Mouse (Mus musculus): ENCODE results near the gene Slc37a4. TPM values are rescaled to one million over a fixed set of nuclear protein-coding genes. Genes with fewer than 3 reads are reported as not detected.
"Not testable (repeated sequence)": the region's sequence is repeated elsewhere in the genome, so short reads cannot be mapped to it uniquely, and the experiment has no call there.

The Slc37a4 gene
- polyA plus RNA-seq, 1 experiment from 2014 or later, result 41.6 TPM

DNA sequence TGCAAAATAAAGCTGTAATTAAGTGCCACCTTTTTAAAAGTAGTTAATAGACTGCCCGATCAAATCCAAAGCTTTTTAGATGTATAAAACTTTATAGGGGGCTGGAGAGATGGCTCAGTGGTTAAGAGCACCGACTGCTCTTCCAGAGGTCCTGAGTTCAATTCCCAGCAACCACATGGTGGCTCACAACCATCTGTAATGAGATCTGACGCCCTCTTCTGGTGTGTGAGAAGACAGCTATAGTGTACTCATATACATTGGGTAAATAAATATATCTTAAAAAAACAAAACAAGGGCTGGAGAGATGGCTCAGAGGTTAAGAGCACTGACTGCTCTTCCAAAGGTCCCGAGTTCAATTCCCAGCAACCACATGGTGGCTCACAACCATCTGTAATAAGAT lies 34.7 kb upstream of the Slc37a4 start:
- not testable (repeated sequence) for H3K9me3 ChIP-seq (ENCODE audit: control insufficient read depth, low read length); H3K27me3 ChIP-seq (replicated peaks; ENCODE audit: control insufficient read depth, insufficient read depth, low read length); H3K36me3 ChIP-seq (ENCODE audit: control insufficient read depth, insufficient read depth); H3K4me1 ChIP-seq (replicated peaks; ENCODE audit: control insufficient read depth, insufficient read depth, low read length)
- Histone ChIP-seq H3K27ac (ENCODE audit: low read length) (peak overlapping the region; percentile 78), H3K4me3 (replicated peaks; ENCODE audit: low read length) (peak overlapping the region; percentile 76), H3K4me2 (ENCODE audit: low read length) (peak overlapping the region; percentile 57), H3K9ac (replicated peaks; ENCODE audit: low read depth, low read length) (peak overlapping the region; percentile 49; the same call in 1 of the 2 replicates)
- WGBS, result 50% methylated on average over 4 of the region's 4 CpGs
- ATAC-seq, result peak; percentile 32

DNA sequence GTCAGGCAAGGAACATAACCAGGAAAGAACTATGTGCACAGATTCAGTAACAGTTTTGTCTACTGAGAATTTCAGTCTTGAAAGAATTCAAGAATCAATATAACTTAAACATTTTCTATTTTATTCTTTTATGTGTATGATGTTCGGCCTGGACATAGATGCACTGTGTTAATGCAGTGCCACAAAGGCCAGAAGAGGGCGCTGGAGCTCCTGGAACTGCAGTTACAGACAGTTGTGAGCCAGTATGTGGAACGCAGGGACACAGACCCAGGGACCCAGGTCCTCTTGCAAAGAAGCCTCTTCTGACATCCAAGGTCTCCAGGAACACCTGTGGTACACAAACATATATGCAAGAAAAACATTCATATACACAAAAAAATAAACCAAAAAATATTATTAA lies 32.2 kb upstream of the Slc37a4 start:
- no peak overlapping the region for H3K4me2 ChIP-seq (ENCODE audit: low read length)
- 57% methylated on average over 3 of the region's 3 CpGs for WGBS
- no peak overlapping the region for H3K4me3 ChIP-seq (replicated peaks; ENCODE audit: low read length)
- peaks cover 7% of the 10 kb centered on the region for H3K4me1 ChIP-seq (replicated peaks; ENCODE audit: control insufficient read depth, insufficient read depth, low read length)
- H3K27ac ChIP-seq (ENCODE audit: low read length), result no peak overlapping the region
- H3K36me3 ChIP-seq (ENCODE audit: control insufficient read depth, insufficient read depth), result no peaks in the 10 kb centered on the region; the same call in 1 of the 2 replicates
- H3K27me3 ChIP-seq (replicated peaks; ENCODE audit: control insufficient read depth, insufficient read depth, low read length), result no peaks in the 10 kb centered on the region
- no peaks in the 10 kb centered on the region for H3K9me3 ChIP-seq (ENCODE audit: control insufficient read depth, low read length)
- no peak for ATAC-seq
- no peak overlapping the region for H3K9ac ChIP-seq (replicated peaks; ENCODE audit: low read depth, low read length)

DNA sequence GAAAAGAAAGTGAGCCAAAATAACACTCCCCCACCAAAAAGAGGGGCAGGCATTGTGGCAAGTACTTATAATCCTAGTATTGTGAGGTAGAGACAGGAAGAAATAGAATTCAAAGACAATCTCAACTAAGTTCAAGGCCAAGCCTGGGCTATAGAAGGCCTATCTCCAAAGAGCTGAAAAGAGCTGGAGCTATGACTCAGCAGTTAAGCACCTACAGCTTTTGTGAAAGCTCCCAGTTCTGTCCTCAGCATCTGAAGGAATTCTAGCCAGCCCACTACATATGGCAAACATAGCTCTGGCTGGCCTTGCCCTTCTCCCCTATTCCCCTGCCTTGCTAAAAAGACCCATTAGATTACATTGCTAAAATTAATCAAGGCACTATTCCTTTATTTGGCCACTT lies 23.3 kb upstream of the Slc37a4 start:
- no peaks in the 10 kb centered on the region for H3K9me3 ChIP-seq (ENCODE audit: control insufficient read depth, low read length)
- H3K4me3 ChIP-seq (replicated peaks; ENCODE audit: low read length), result no peak overlapping the region
- peaks cover 2% of the 10 kb centered on the region; the same call in 1 of the 2 replicates for H3K4me1 ChIP-seq (replicated peaks; ENCODE audit: control insufficient read depth, insufficient read depth, low read length)
- H3K27me3 ChIP-seq (replicated peaks; ENCODE audit: control insufficient read depth, insufficient read depth, low read length), result no peaks in the 10 kb centered on the region
- no peak overlapping the region for H3K9ac ChIP-seq (replicated peaks; ENCODE audit: low read depth, low read length)
- no peak for ATAC-seq
- no peaks in the 10 kb centered on the region for H3K36me3 ChIP-seq (ENCODE audit: control insufficient read depth, insufficient read depth)
- no peak overlapping the region for H3K27ac ChIP-seq (ENCODE audit: low read length)
- H3K4me2 ChIP-seq (ENCODE audit: low read length), result no peak overlapping the region

DNA sequence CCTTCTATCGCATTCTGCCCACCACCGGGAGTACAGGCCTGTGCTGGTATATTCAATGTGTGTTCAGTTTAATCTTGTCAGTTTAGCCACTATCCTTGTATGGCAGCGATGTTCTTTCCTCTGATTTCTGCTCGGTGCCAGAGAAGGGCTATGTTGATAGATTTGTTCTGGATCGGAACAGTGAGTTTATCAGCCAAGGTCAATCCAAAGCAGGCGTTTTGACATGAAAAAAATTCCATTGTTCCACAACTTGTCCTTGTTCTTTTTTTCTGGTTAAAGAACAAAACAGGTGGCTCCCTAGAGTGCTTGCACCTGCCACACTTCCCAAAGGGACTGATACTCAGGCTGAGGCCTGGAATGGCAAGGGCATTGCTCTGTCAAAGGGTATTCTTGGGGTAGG lies 20.5 kb upstream of the Slc37a4 start:
- 91% methylated on average over 6 of the region's 6 CpGs for WGBS
- Histone ChIP-seq H3K27ac (ENCODE audit: low read length) (no peak overlapping the region), H3K9ac (replicated peaks; ENCODE audit: low read depth, low read length) (no peak overlapping the region), H3K4me1 (replicated peaks; ENCODE audit: control insufficient read depth, insufficient read depth, low read length) (peaks cover 13% of the 10 kb centered on the region), H3K27me3 (replicated peaks; ENCODE audit: control insufficient read depth, insufficient read depth, low read length) (no peaks in the 10 kb centered on the region), H3K36me3 (ENCODE audit: control insufficient read depth, insufficient read depth) (no peaks in the 10 kb centered on the region), H3K4me2 (ENCODE audit: low read length) (no peak overlapping the region), H3K9me3 (ENCODE audit: control insufficient read depth, low read length) (no peaks in the 10 kb centered on the region), H3K4me3 (replicated peaks; ENCODE audit: low read length) (no peak overlapping the region)
- no peak for ATAC-seq

DNA sequence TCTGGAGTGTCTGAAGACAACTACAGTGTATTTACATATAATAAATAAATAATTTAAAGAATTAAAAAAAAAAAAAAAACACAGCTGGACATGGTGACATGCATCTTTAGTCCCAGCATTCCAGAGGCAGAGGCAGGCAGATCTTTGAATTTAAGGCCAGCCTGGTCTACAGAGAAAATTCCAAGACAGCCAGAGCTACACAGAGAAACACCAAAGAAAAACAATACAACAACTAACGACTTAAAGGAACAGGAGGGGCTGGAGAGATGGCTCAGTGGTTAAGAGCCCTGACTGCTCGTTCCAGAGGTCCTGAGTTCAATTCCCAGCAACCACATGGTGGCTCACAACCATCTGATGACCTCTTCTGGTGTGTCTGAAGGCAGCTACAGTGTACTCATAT lies 19.3 kb upstream of the Slc37a4 start:
- not testable (repeated sequence) for H3K9me3 ChIP-seq (ENCODE audit: control insufficient read depth, low read length); H3K4me2 ChIP-seq (ENCODE audit: low read length); ATAC-seq; H3K27ac ChIP-seq (ENCODE audit: low read length); H3K9ac ChIP-seq (replicated peaks; ENCODE audit: low read depth, low read length); H3K36me3 ChIP-seq (ENCODE audit: control insufficient read depth, insufficient read depth); H3K4me3 ChIP-seq (replicated peaks; ENCODE audit: low read length); H3K27me3 ChIP-seq (replicated peaks; ENCODE audit: control insufficient read depth, insufficient read depth, low read length)
- peaks cover 13% of the 10 kb centered on the region for H3K4me1 ChIP-seq (replicated peaks; ENCODE audit: control insufficient read depth, insufficient read depth, low read length)
- WGBS, result 79% methylated on average over 2 of the region's 2 CpGs

DNA sequence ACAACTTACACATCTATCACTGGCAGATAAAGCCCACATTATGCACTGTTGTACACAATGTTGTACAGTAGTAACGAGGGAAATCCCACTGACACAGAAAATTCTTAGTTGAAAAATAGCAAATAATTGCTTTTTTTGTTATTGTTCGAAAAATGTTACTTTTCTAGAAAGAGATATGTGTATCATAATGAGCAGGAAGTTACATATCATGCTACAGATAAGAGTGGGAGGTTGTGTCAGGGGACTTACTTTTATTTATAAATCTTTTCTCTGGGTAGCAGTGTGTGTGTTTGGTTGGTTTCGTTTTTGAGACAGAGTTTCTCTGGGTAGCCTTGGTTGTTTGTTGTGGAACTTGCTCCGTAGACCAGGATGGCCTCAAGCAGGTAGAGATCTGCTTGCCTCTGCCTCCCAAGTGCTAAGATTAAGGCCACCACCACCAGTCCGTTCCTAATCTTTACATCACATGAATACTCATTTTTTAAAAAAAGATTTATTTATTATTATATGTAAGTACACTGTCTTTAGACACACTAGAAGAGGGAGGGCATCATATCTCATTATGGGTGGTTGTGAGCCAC lies 18.4 kb upstream of the Slc37a4 start:
- ATAC-seq, result no peak
- 92% methylated on average over 5 of the region's 5 CpGs for WGBS
- no peak overlapping the region for H3K27ac ChIP-seq (ENCODE audit: low read length)

DNA sequence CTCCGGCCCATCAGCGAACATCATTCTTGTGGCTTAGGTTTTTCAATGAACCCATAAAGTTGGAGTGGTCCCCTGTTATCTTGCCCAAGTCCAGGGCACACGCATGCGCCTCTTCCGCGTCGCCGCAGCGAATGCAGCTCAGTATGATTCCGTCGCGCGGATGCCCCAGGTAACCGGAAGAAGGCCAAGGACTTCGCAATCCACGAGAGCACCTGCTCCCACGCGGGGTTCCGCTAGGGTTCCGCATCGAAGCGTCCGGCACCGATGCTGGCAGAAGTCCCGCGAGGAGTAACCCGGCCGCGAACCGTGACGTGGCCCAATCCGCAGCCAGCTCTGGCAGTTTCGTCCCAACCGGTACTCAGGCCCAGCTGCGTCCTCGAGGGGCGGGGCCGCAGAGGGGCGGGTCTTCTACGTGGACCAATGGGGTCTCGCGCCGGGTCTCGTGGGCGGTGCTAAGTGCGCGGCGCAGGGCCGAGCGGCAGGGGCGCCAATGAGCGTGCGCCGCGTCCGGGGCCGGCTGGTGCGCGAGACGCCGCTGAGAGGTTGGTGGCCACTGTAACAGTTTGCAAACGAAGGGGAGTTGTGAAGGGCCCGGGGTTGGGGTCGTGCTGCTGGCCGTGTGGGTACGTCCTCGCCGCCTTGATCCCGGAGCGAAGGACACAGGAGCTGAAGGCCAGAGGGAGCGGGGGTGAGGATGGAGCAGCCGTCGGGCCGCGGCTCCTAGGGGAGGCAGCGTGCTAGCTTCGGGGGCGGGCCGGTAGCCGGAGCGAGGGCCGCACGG lies 17.4 kb upstream of the Slc37a4 start, which contains the start of gene Hyou1:
Hyou1 (plus strand) TSS at position 437 of the 781 bp plus-strand sequence.
- H3K27me3 ChIP-seq (replicated peaks; ENCODE audit: control insufficient read depth, insufficient read depth, low read length), result no peaks in the 10 kb centered on the region
- H3K4me3 ChIP-seq (replicated peaks; ENCODE audit: low read length), result peak within 1 kb of the TSS; percentile 93
- peak within 1 kb of the TSS; percentile 98 for H3K4me2 ChIP-seq (ENCODE audit: low read length)
- H3K4me1 ChIP-seq (replicated peaks; ENCODE audit: control insufficient read depth, insufficient read depth, low read length), result peaks cover 13% of the 10 kb centered on the region
- H3K27ac ChIP-seq (ENCODE audit: low read length), result peak within 1 kb of the TSS; percentile 91
- peaks cover 13% of the 10 kb centered on the region for H3K36me3 ChIP-seq (ENCODE audit: control insufficient read depth, insufficient read depth)
- under 1% methylated on average over 82 of the region's 83 CpGs for WGBS
- peak; percentile 99 for ATAC-seq
- peak within 1 kb of the TSS; percentile 97 for H3K9ac ChIP-seq (replicated peaks; ENCODE audit: low read depth, low read length)
- no peaks in the 10 kb centered on the region for H3K9me3 ChIP-seq (ENCODE audit: control insufficient read depth, low read length)

More for the DNA sequence above, 18.4 kb upstream of the Slc37a4 start:
- peaks cover 13% of the 10 kb centered on the region for H3K4me1 ChIP-seq (replicated peaks; ENCODE audit: control insufficient read depth, insufficient read depth, low read length)
- no peaks in the 10 kb centered on the region for H3K9me3 ChIP-seq (ENCODE audit: control insufficient read depth, low read length)
- peak overlapping the region; percentile 93 for H3K4me3 ChIP-seq (replicated peaks; ENCODE audit: low read length)
- H3K36me3 ChIP-seq (ENCODE audit: control insufficient read depth, insufficient read depth), result peaks cover 13% of the 10 kb centered on the region
- no peak overlapping the region for H3K9ac ChIP-seq (replicated peaks; ENCODE audit: low read depth, low read length)
- no peaks in the 10 kb centered on the region for H3K27me3 ChIP-seq (replicated peaks; ENCODE audit: control insufficient read depth, insufficient read depth, low read length)
- peak overlapping the region; percentile 73 for H3K4me2 ChIP-seq (ENCODE audit: low read length)

DNA sequence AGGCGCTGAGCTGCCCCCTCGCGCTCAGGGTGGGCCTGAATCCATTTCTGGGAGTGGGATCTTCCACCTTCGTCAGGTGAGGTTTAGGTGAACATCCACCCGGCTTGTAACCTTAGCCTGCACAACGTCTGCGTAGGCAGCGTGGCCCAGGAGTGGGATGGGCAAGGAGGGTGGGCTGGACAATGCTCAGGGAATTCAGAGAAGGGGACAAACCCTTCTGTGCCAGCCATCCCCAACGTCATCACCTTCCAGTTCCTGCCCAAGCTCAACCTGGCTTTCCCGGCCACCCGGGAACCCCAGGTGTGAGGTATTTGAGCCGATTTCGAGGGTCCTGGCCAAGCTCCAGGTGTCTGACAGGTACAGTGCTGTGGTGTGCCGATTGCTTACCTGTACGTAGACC lies 16.8 kb upstream of the Slc37a4 start:
- no peaks in the 10 kb centered on the region for H3K27me3 ChIP-seq (replicated peaks; ENCODE audit: control insufficient read depth, insufficient read depth, low read length)
- H3K9ac ChIP-seq (replicated peaks; ENCODE audit: low read depth, low read length), result peak overlapping the region; percentile 97
- WGBS, result 8% methylated on average over 15 of the region's 15 CpGs
- H3K4me2 ChIP-seq (ENCODE audit: low read length), result peak overlapping the region; percentile 98
- peak overlapping the region; percentile 84 for H3K27ac ChIP-seq (ENCODE audit: low read length)
- H3K4me1 ChIP-seq (replicated peaks; ENCODE audit: control insufficient read depth, insufficient read depth, low read length), result peaks cover 13% of the 10 kb centered on the region
- peak overlapping the region; percentile 93 for H3K4me3 ChIP-seq (replicated peaks; ENCODE audit: low read length)
- H3K9me3 ChIP-seq (ENCODE audit: control insufficient read depth, low read length), result no peaks in the 10 kb centered on the region
- ATAC-seq, result peak; percentile 14; the same call in 1 of the 2 replicates
- H3K36me3 ChIP-seq (ENCODE audit: control insufficient read depth, insufficient read depth), result peaks cover 17% of the 10 kb centered on the region

DNA sequence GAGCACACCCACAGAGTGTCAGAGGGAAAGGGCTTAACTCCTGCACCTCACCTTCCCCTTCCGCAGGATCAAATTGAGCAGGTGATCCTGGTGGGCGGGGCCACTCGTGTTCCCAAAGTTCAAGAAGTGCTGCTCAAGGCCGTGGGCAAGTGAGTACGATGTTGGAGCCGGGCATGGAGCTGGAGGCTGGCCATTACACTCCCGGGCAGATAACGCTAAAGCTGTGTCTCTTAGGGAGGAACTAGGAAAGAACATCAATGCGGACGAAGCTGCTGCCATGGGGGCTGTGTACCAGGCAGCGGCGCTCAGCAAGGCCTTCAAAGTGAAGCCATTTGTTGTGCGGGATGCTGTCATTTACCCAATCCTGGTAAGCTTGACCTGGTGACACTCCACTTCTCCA lies 12.1 kb upstream of the Slc37a4 start:
- H3K9ac ChIP-seq (replicated peaks; ENCODE audit: low read depth, low read length), result no peak overlapping the region
- no peaks in the 10 kb centered on the region for H3K27me3 ChIP-seq (replicated peaks; ENCODE audit: control insufficient read depth, insufficient read depth, low read length)
- ATAC-seq, result no peak
- H3K27ac ChIP-seq (ENCODE audit: low read length), result no peak overlapping the region
- 88% methylated on average over 13 of the region's 13 CpGs for WGBS
- H3K4me1 ChIP-seq (replicated peaks; ENCODE audit: control insufficient read depth, insufficient read depth, low read length), result peaks cover 10% of the 10 kb centered on the region
- no peaks in the 10 kb centered on the region for H3K9me3 ChIP-seq (ENCODE audit: control insufficient read depth, low read length)
- no peak overlapping the region for H3K4me3 ChIP-seq (replicated peaks; ENCODE audit: low read length)
- H3K36me3 ChIP-seq (ENCODE audit: control insufficient read depth, insufficient read depth), result peaks cover 44% of the 10 kb centered on the region
- H3K4me2 ChIP-seq (ENCODE audit: low read length), result no peak overlapping the region
